Mouse (Mus musculus): ENCODE results near the gene Hnrnpr. TPM values are rescaled to one million over a fixed set of nuclear protein-coding genes. Genes with fewer than 3 reads are reported as not detected.

The Hnrnpr gene
- polyA plus RNA-seq, 1 experiment from 2014 or later = 63.8 TPM

- 94% methylated on average over 54 of the region's 66 CpGs for WGBS (ENCODE audit: missing documents)
- no peak overlapping the region for H3K27ac ChIP-seq
- H3K36me3 ChIP-seq (ENCODE audit: inconsistent target) = peaks cover 59% of the 10 kb centered on the region
- H3K4me3 ChIP-seq (ENCODE audit: inconsistent target) = no peak overlapping the region
- peaks cover 27% of the 10 kb centered on the region for H3K79me2 ChIP-seq (ENCODE audit: inconsistent target)
These were observed 20.6 kb upstream of the Hnrnpr start for GRCm38 (mm10) chr4:136289918-136290780.

- WGBS (ENCODE audit: missing documents) = 97% methylated on average over 38 of the region's 39 CpGs
- Histone ChIP-seq H3K79me2 (ENCODE audit: inconsistent target) (peaks cover 27% of the 10 kb centered on the region), H3K27ac (no peak overlapping the region), H3K36me3 (ENCODE audit: inconsistent target) (peaks cover 59% of the 10 kb centered on the region), H3K4me3 (ENCODE audit: inconsistent target) (no peak overlapping the region)
These were observed 19.8 kb upstream of the Hnrnpr start for GRCm38 (mm10) chr4:136290781-136291595.

GRCm38 (mm10) chr4:136291692-136292091 is 19.1 kb upstream of the Hnrnpr start:
- H3K36me3 ChIP-seq (ENCODE audit: inconsistent target) = peaks cover 59% of the 10 kb centered on the region

GRCm38 (mm10) chr4:136295941-136296340 is 14.8 kb upstream of the Hnrnpr start:
- Histone ChIP-seq H3K4me3 (ENCODE audit: inconsistent target) (no peak overlapping the region), H3K79me2 (ENCODE audit: inconsistent target) (no peaks in the 10 kb centered on the region), H3K27ac (no peak overlapping the region), H3K36me3 (ENCODE audit: inconsistent target) (peaks cover 29% of the 10 kb centered on the region)
- WGBS (ENCODE audit: missing documents) = 97% methylated on average over 7 of the region's 7 CpGs

More at GRCm38 (mm10) chr4:136291692-136292091, 19.1 kb upstream of the Hnrnpr start:
- Histone ChIP-seq H3K79me2 (ENCODE audit: inconsistent target) (peaks cover 20% of the 10 kb centered on the region), H3K27ac (no peak overlapping the region), H3K4me3 (ENCODE audit: inconsistent target) (no peak overlapping the region)
- WGBS (ENCODE audit: missing documents) = 97% methylated on average over 6 of the region's 6 CpGs

- no peaks in the 10 kb centered on the region for H3K36me3 ChIP-seq (ENCODE audit: inconsistent target)
- no peaks in the 10 kb centered on the region for H3K79me2 ChIP-seq (ENCODE audit: inconsistent target)
- WGBS (ENCODE audit: missing documents) = 83% methylated on average over 4 of the region's 4 CpGs
- no peak overlapping the region for H3K4me3 ChIP-seq (ENCODE audit: inconsistent target)
- no peak overlapping the region for H3K27ac ChIP-seq
These were observed 8.3 kb upstream of the Hnrnpr start for GRCm38 (mm10) chr4:136302462-136302861.

- H3K4me3 ChIP-seq (ENCODE audit: inconsistent target) = no peak overlapping the region
- H3K27ac ChIP-seq = no peak overlapping the region
- WGBS (ENCODE audit: missing documents) = 64% methylated on average over 2 of the region's 2 CpGs
- no peaks in the 10 kb centered on the region for H3K36me3 ChIP-seq (ENCODE audit: inconsistent target)
- no peaks in the 10 kb centered on the region for H3K79me2 ChIP-seq (ENCODE audit: inconsistent target)
These were observed 6.6 kb upstream of the Hnrnpr start for GRCm38 (mm10) chr4:136304181-136304580.

GRCm38 (mm10) chr4:136308355-136308754 is 2.4 kb upstream of the Hnrnpr start:
- H3K79me2 ChIP-seq (ENCODE audit: inconsistent target) = peaks cover 21% of the 10 kb centered on the region
- no peak overlapping the region for H3K27ac ChIP-seq
- H3K36me3 ChIP-seq (ENCODE audit: inconsistent target) = no peaks in the 10 kb centered on the region
- H3K4me3 ChIP-seq (ENCODE audit: inconsistent target) = no peak overlapping the region
- 82% methylated on average over 2 of the region's 2 CpGs for WGBS (ENCODE audit: missing documents)

- Histone ChIP-seq H3K27ac (no peak overlapping the region), H3K79me2 (ENCODE audit: inconsistent target) (peaks cover 35% of the 10 kb centered on the region), H3K36me3 (ENCODE audit: inconsistent target) (no peaks in the 10 kb centered on the region), H3K4me3 (ENCODE audit: inconsistent target) (peak overlapping the region; percentile 53)
- WGBS (ENCODE audit: missing documents) = 3% methylated on average over 11 of the region's 11 CpGs
These were observed 962 bp upstream of the Hnrnpr start for GRCm38 (mm10) chr4:136309780-136310179.

GRCm38 (mm10) chr4:136311042-136311999 is 579 bp downstream of the Hnrnpr start:
- peak overlapping the region; percentile 69 for H3K4me3 ChIP-seq (ENCODE audit: inconsistent target)
- H3K36me3 ChIP-seq (ENCODE audit: inconsistent target) = no peaks in the 10 kb centered on the region
- H3K27ac ChIP-seq = no peak overlapping the region
- 2% methylated on average over 75 of the region's 81 CpGs for WGBS (ENCODE audit: missing documents)
- H3K79me2 ChIP-seq (ENCODE audit: inconsistent target) = peaks cover 51% of the 10 kb centered on the region

GRCm38 (mm10) chr4:136312616-136313015 is 1.9 kb downstream of the Hnrnpr start:
- H3K79me2 ChIP-seq (ENCODE audit: inconsistent target) = peaks cover 60% of the 10 kb centered on the region
- WGBS (ENCODE audit: missing documents) = 16% methylated on average over 4 of the region's 4 CpGs
- H3K4me3 ChIP-seq (ENCODE audit: inconsistent target) = no peak overlapping the region
- H3K36me3 ChIP-seq (ENCODE audit: inconsistent target) = no peaks in the 10 kb centered on the region
- no peak overlapping the region for H3K27ac ChIP-seq

- Histone ChIP-seq H3K79me2 (ENCODE audit: inconsistent target) (peaks cover 71% of the 10 kb centered on the region), H3K4me3 (ENCODE audit: inconsistent target) (no peak overlapping the region), H3K27ac (no peak overlapping the region), H3K36me3 (ENCODE audit: inconsistent target) (peaks cover 10% of the 10 kb centered on the region; the same call in 1 of the 2 replicates)
- WGBS (ENCODE audit: missing documents) = 94% methylated on average over 4 of the region's 4 CpGs
These were observed 6.9 kb downstream of the Hnrnpr start for GRCm38 (mm10) chr4:136317667-136318066.

- H3K36me3 ChIP-seq (ENCODE audit: inconsistent target) = peaks cover 15% of the 10 kb centered on the region; the same call in 1 of the 2 replicates
These were observed 9.3 kb downstream of the Hnrnpr start for GRCm38 (mm10) chr4:136320016-136320415.

GRCm38 (mm10) chr4:136324226-136324625 is 13.5 kb downstream of the Hnrnpr start:
- no peak overlapping the region for H3K4me3 ChIP-seq (ENCODE audit: inconsistent target)
- WGBS (ENCODE audit: missing documents) = 88% methylated on average over 2 of the region's 2 CpGs
- H3K27ac ChIP-seq = no peak overlapping the region
- H3K79me2 ChIP-seq (ENCODE audit: inconsistent target) = peaks cover 52% of the 10 kb centered on the region
- H3K36me3 ChIP-seq (ENCODE audit: inconsistent target) = peaks cover 15% of the 10 kb centered on the region; the same call in 1 of the 2 replicates

More at GRCm38 (mm10) chr4:136320016-136320415, 9.3 kb downstream of the Hnrnpr start:
- peaks cover 69% of the 10 kb centered on the region for H3K79me2 ChIP-seq (ENCODE audit: inconsistent target)
- H3K4me3 ChIP-seq (ENCODE audit: inconsistent target) = no peak overlapping the region
- H3K27ac ChIP-seq = peak overlapping the region; percentile 10; the same call in 1 of the 2 replicates
- 61% methylated on average over 3 of the region's 4 CpGs for WGBS (ENCODE audit: missing documents)

GRCm38 (mm10) chr4:136327238-136327637 is 16.5 kb downstream of the Hnrnpr start:
- WGBS (ENCODE audit: missing documents) = 98% methylated on average over 5 of the region's 5 CpGs
- H3K79me2 ChIP-seq (ENCODE audit: inconsistent target) = peaks cover 31% of the 10 kb centered on the region
- no peak overlapping the region for H3K4me3 ChIP-seq (ENCODE audit: inconsistent target)
- no peak overlapping the region for H3K27ac ChIP-seq
- H3K36me3 ChIP-seq (ENCODE audit: inconsistent target) = peaks cover 14% of the 10 kb centered on the region; the same call in 1 of the 2 replicates
